Mouse (Mus musculus) lung, adult 2 months (tissue): ENCODE measurements around the gene Naxd.

ENCODE experiments used
- CTCF ChIP-seq: fragments of 200-500 bp; IDR thresholded peaks from 2 replicates; pipeline ENCODE4 v1.5.1; 2011; ENCODE audit warnings: mild to moderate bottlenecking, low read length, control low read depth; ENCODE audit not compliant: insufficient read depth
- POLR2A ChIP-seq: fragments of 200-500 bp; IDR thresholded peaks from 2 replicates; pipeline ENCODE4 v1.6.1; 2011; ENCODE audit warnings: low read depth, mild to moderate bottlenecking, control low read depth, low read length, borderline replicate concordance; ENCODE audit errors: extremely low read depth

DNA sequence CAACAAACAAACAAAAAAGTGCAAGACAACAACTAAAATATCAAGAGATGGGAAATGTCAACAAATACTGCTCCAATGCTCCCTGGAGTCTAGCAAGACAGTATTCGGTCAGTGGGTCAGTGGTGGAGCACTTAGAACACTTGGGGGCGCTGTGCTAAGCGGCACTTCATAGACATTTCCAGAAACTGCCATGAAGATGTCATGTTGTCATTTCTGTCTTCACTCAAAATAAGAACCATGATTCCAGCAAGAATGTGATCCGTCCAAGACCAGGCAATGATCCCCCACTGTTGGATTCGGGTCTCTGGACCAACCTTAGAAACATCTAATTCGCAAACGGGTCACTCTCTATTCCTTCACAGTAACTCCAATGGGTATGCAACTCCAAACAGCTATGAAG is 52.4 kb downstream of the Naxd start:
- peak; percentile 63 for TF ChIP-seq CTCF
- TF ChIP-seq POLR2A, result no peak
